Mouse (Mus musculus): ENCODE data around the gene Mvb12a. TPM values are rescaled to one million over a fixed set of nuclear protein-coding genes. Genes with fewer than 3 reads are reported as not detected.

The Mvb12a gene
- polyA plus RNA-seq, 1 experiment, result 182 TPM

GRCm38 (mm10) chr8:71596384-71596783 lies 53.7 kb downstream of the Mvb12a start:
- H3K4me1 ChIP-seq (replicated peaks; ENCODE audit: control insufficient read depth, insufficient read depth, low read length), result peaks cover 39% of the 10 kb centered on the region
- no peaks in the 10 kb centered on the region for H3K36me3 ChIP-seq (ENCODE audit: control insufficient read depth, insufficient read depth, low read length)

GRCm38 (mm10) chr8:71596798-71597197 lies 54.1 kb downstream of the Mvb12a start:
- no peak for DNase-seq
- WGBS, result 31% methylated on average over 4 of the region's 4 CpGs
- Histone ChIP-seq H3K36me3 (ENCODE audit: control insufficient read depth, insufficient read depth, low read length) (no peaks in the 10 kb centered on the region), H3K4me1 (replicated peaks; ENCODE audit: control insufficient read depth, insufficient read depth, low read length) (peaks cover 42% of the 10 kb centered on the region), H3K4me3 (ENCODE audit: control insufficient read depth, insufficient read depth, low read length) (no peak overlapping the region), H3K27me3 (ENCODE audit: control insufficient read depth, insufficient read depth, low read length) (no peaks in the 10 kb centered on the region), H3K27ac (ENCODE audit: control insufficient read depth, insufficient read depth, low read length) (no peak overlapping the region)
- TF ChIP-seq CTCF (IDR thresholded peaks at IDR 0.05; ENCODE audit: borderline replicate concordance, control insufficient read depth, extremely low read depth, insufficient read depth, low read length, poor library complexity) (no peak), POLR2A (IDR thresholded peaks at IDR 0.05; ENCODE audit: control insufficient read depth, extremely low read depth, insufficient read depth, low read length, poor library complexity) (no peak)

More at GRCm38 (mm10) chr8:71596384-71596783, 53.7 kb downstream of the Mvb12a start:
- no peak for DNase-seq
- Histone ChIP-seq H3K27ac (ENCODE audit: control insufficient read depth, insufficient read depth, low read length) (no peak overlapping the region), H3K4me3 (ENCODE audit: control insufficient read depth, insufficient read depth, low read length) (no peak overlapping the region), H3K27me3 (ENCODE audit: control insufficient read depth, insufficient read depth, low read length) (no peaks in the 10 kb centered on the region)
- 66% methylated on average over 6 of the region's 6 CpGs for WGBS
- TF ChIP-seq CTCF (IDR thresholded peaks at IDR 0.05; ENCODE audit: borderline replicate concordance, control insufficient read depth, extremely low read depth, insufficient read depth, low read length, poor library complexity) (no peak), POLR2A (IDR thresholded peaks at IDR 0.05; ENCODE audit: control insufficient read depth, extremely low read depth, insufficient read depth, low read length, poor library complexity) (no peak)

- Histone ChIP-seq H3K4me1 (replicated peaks; ENCODE audit: control insufficient read depth, insufficient read depth, low read length) (peaks cover 48% of the 10 kb centered on the region), H3K27ac (ENCODE audit: control insufficient read depth, insufficient read depth, low read length) (no peak within 1 kb of the TSS), H3K4me3 (ENCODE audit: control insufficient read depth, insufficient read depth, low read length) (no peak within 1 kb of the TSS), H3K36me3 (ENCODE audit: control insufficient read depth, insufficient read depth, low read length) (no peaks in the 10 kb centered on the region), H3K27me3 (ENCODE audit: control insufficient read depth, insufficient read depth, low read length) (no peaks in the 10 kb centered on the region)
- no peak for DNase-seq
- no peak for TF ChIP-seq POLR2A (IDR thresholded peaks at IDR 0.05; ENCODE audit: control insufficient read depth, extremely low read depth, insufficient read depth, low read length, poor library complexity)
- no peak for TF ChIP-seq CTCF (IDR thresholded peaks at IDR 0.05; ENCODE audit: borderline replicate concordance, control insufficient read depth, extremely low read depth, insufficient read depth, low read length, poor library complexity)
- 89% methylated on average over 3 of the region's 3 CpGs for whole genome bisulfite sequencing
These were observed 54.7 kb downstream of the Mvb12a start, which contains the start of gene Fam129c for GRCm38 (mm10) chr8:71597451-71597850. TSS of gene Fam129c (plus strand) at chr8:71597648.

Other genes starting within 250 kb of the Mvb12a start
- 133 and 156 TPM in 2 replicates for gene Use1, start 176.1 kb upstream of the Mvb12a start, polyA plus RNA-seq (2012; rRNA removed)
- 34.9 and 36.1 TPM in 2 replicates for gene Ocel1, start 171.6 kb upstream of the Mvb12a start, polyA plus RNA-seq (2012; rRNA removed)
- 71.2 and 71.5 TPM in 2 replicates for gene Nr2f6, start 161.0 kb upstream of the Mvb12a start, polyA plus RNA-seq (2012; rRNA removed)
- gene Ushbp1, start 147.1 kb upstream of the Mvb12a start, polyA plus RNA-seq (2012; rRNA removed), result 9.9 and 13.6 TPM in 2 replicates
- gene Babam1, start 146.1 kb upstream of the Mvb12a start, polyA plus RNA-seq (2012; rRNA removed), result 219 and 225 TPM in 2 replicates
- gene Ankle1, start 136.9 kb upstream of the Mvb12a start, polyA plus RNA-seq (2012; rRNA removed), result 60.0 and 72.6 TPM in 2 replicates
- 282 and 336 TPM in 2 replicates for gene Abhd8, start 79.3 kb upstream of the Mvb12a start, polyA plus RNA-seq (2012; rRNA removed)
- 119 and 125 TPM in 2 replicates for gene Mrpl34, start 78.0 kb upstream of the Mvb12a start, polyA plus RNA-seq (2012; rRNA removed)
- gene Dda1, start 73.7 kb upstream of the Mvb12a start, polyA plus RNA-seq (2012; rRNA removed), result 201 and 216 TPM in 2 replicates
- 34.8 and 40.7 TPM in 2 replicates for gene Ano8, start 57.0 kb upstream of the Mvb12a start, polyA plus RNA-seq (2012; rRNA removed)
- gene Gtpbp3, start 54.8 kb upstream of the Mvb12a start, polyA plus RNA-seq (2012; rRNA removed), result 56.8 and 58.7 TPM in 2 replicates
- gene Plvap, start 31.2 kb upstream of the Mvb12a start, polyA plus RNA-seq (2012; rRNA removed), result 59.2 and 62.6 TPM in 2 replicates
- 0.09 and 0.11 TPM in 2 replicates for gene Ccdc194, start 17.2 kb upstream of the Mvb12a start, polyA plus RNA-seq (2012; rRNA removed)
- gene Bst2, start 5.5 kb upstream of the Mvb12a start, polyA plus RNA-seq (2012; rRNA removed), result 457 and 474 TPM in 2 replicates
- 15.5 and 17.2 TPM in 2 replicates for gene Tmem221, start 15.9 kb downstream of the Mvb12a start, polyA plus RNA-seq (2012; rRNA removed)
- gene Nxnl1, start 23.7 kb downstream of the Mvb12a start, polyA plus RNA-seq (2012; rRNA removed), result 0.05 and 0.06 TPM in 2 replicates
- 174 and 176 TPM in 2 replicates for gene Slc27a1, start 26.0 kb downstream of the Mvb12a start, polyA plus RNA-seq (2012; rRNA removed)
- 280 and 369 TPM in 2 replicates for gene Pgls, start 49.3 kb downstream of the Mvb12a start, polyA plus RNA-seq (2012; rRNA removed)
- gene Fam129c, start 54.7 kb downstream of the Mvb12a start, polyA plus RNA-seq (2012; rRNA removed), result 23.9 and 28.4 TPM in 2 replicates
- gene Colgalt1, start 68.1 kb downstream of the Mvb12a start, polyA plus RNA-seq (2012; rRNA removed), result 134 and 158 TPM in 2 replicates
- gene Unc13a, start 128.8 kb downstream of the Mvb12a start, polyA plus RNA-seq (2012; rRNA removed), result 1.6 and 2.0 TPM in 2 replicates
- gene Jak3, start 133.4 kb downstream of the Mvb12a start, polyA plus RNA-seq (2012; rRNA removed), result 68.0 and 77.5 TPM in 2 replicates
- 42.6 and 56.8 TPM in 2 replicates for gene Insl3, start 146.3 kb downstream of the Mvb12a start, polyA plus RNA-seq (2012; rRNA removed)
- gene B3gnt3, start 158.9 kb downstream of the Mvb12a start, polyA plus RNA-seq (2012; rRNA removed), result 6.3 and 6.9 TPM in 2 replicates
- gene Fcho1, start 182.8 kb downstream of the Mvb12a start, polyA plus RNA-seq (2012; rRNA removed), result 767 and 809 TPM in 2 replicates

All from thymus, adult 2 months (tissue).